Mouse (Mus musculus) inflammation-experienced regulatory T-cells, adult 6 months (primary cell): ENCODE results near the gene Mrpl45. TPM values are rescaled to one million over a fixed set of nuclear protein-coding genes. Genes with fewer than 3 reads are reported as not detected.
A peak's percentile ranks its signal among the peaks of the same experiment; 100 is the strongest.
"Not testable (repeated sequence)": the region's sequence is repeated elsewhere in the genome, so short reads cannot be mapped to it uniquely, and the experiment has no call there.

Source experiments
- ATAC-seq: one replicate; pipeline ENCODE4 v1.8.0; 2017
- polyA plus RNA-seq, 3 experiments: library from polyadenylated mRNA; unstranded; fragments of 100-300 nt; shearing (Covaris generic); gene quantifications; one replicate each; pipeline ENCODE4 v1.2.1; 2017

Gene Mrpl45
- 10 to 100 TPM; 39.1 to 45.1 (median 39.1) TPM for polyA plus RNA-seq

- ATAC-seq: peak; percentile 94
Measured at GRCm38 (mm10) chr11:97315504-97316503, at the start of gene Mrpl45. Gene Mrpl45 (plus strand): TSS chr11:97315716.

GRCm38 (mm10) chr11:97266544-97266943 is 49.0 kb upstream of the Mrpl45 start:
- not testable (repeated sequence) for ATAC-seq

- not testable (repeated sequence) for ATAC-seq
Measured at GRCm38 (mm10) chr11:97270004-97270403, 45.5 kb upstream of the Mrpl45 start.

- no peak for ATAC-seq
Measured at GRCm38 (mm10) chr11:97272835-97273234, 42.7 kb upstream of the Mrpl45 start.

- no peak for ATAC-seq
Measured at GRCm38 (mm10) chr11:97273613-97274012, 41.9 kb upstream of the Mrpl45 start.

GRCm38 (mm10) chr11:97274947-97275346 is 40.6 kb upstream of the Mrpl45 start:
- ATAC-seq: not testable (repeated sequence)

- no peak for ATAC-seq
Measured at GRCm38 (mm10) chr11:97275349-97275748, 40.2 kb upstream of the Mrpl45 start.

- ATAC-seq: no peak
Measured at GRCm38 (mm10) chr11:97276019-97276418, 39.5 kb upstream of the Mrpl45 start.

- ATAC-seq: no peak
Measured at GRCm38 (mm10) chr11:97277166-97277565, 38.4 kb upstream of the Mrpl45 start.

GRCm38 (mm10) chr11:97278456-97278855 is 37.1 kb upstream of the Mrpl45 start:
- no peak for ATAC-seq

- no peak for ATAC-seq
Measured at GRCm38 (mm10) chr11:97279040-97279404, 36.5 kb upstream of the Mrpl45 start.

- peak; percentile 33 for ATAC-seq
Measured at GRCm38 (mm10) chr11:97279405-97280215, 35.9 kb upstream of the Mrpl45 start.

- ATAC-seq: peak; percentile 64
Measured at GRCm38 (mm10) chr11:97280216-97280861, 35.2 kb upstream of the Mrpl45 start, which contains the start of gene Npepps. Gene Npepps (minus strand): TSS chr11:97280638.

GRCm38 (mm10) chr11:97282179-97282578 is 33.3 kb upstream of the Mrpl45 start:
- no peak for ATAC-seq

GRCm38 (mm10) chr11:97284854-97285253 is 30.7 kb upstream of the Mrpl45 start:
- ATAC-seq: no peak

- ATAC-seq: no peak
Measured at GRCm38 (mm10) chr11:97285852-97286775, 29.4 kb upstream of the Mrpl45 start.

- ATAC-seq: no peak
Measured at GRCm38 (mm10) chr11:97286973-97287372, 28.5 kb upstream of the Mrpl45 start.

GRCm38 (mm10) chr11:97287643-97288042 is 27.9 kb upstream of the Mrpl45 start:
- ATAC-seq: no peak

- ATAC-seq: no peak
Measured at GRCm38 (mm10) chr11:97289276-97290230, 26.0 kb upstream of the Mrpl45 start.

GRCm38 (mm10) chr11:97292731-97293130 is 22.8 kb upstream of the Mrpl45 start:
- ATAC-seq: no peak
